Mouse (Mus musculus) left cerebral cortex, adult 18-20 months (tissue): ENCODE measurements at regions not wholly inside any gene's neighbourhood (a gene's known extent, or its start where the extent isn't known, plus 50 kb on each side); places are given as distances from the start of the nearest gene placed in this dataset.

Source experiments
- DNase-seq, 2 experiments: peaks; one replicate each; pipeline ENCODE4 v3.0.0; 2021 to 2022; ENCODE audit warnings: low spot score in 2 of 2, mixed read lengths in 1 of 2

- DNase-seq = peak; percentile 9 to 40
Observed at GRCm38 (mm10) chr10:55767571-55767970, 339.1 kb upstream of the Msl3l2 start.

- no peak for DNase-seq
Observed at GRCm38 (mm10) chr10:55769642-55770041, 337.1 kb upstream of the Msl3l2 start.

GRCm38 (mm10) chr10:55782674-55783469 lies 323.8 kb upstream of the Msl3l2 start:
- DNase-seq = no peak

GRCm38 (mm10) chr10:55813966-55814365 lies 292.8 kb upstream of the Msl3l2 start:
- DNase-seq = no peak

GRCm38 (mm10) chr10:55851361-55851760 lies 255.4 kb upstream of the Msl3l2 start:
- DNase-seq = no peak

GRCm38 (mm10) chr10:55892606-55893005 lies 214.1 kb upstream of the Msl3l2 start:
- no peak for DNase-seq

GRCm38 (mm10) chr10:55929100-55929499 lies 177.6 kb upstream of the Msl3l2 start:
- DNase-seq = no peak

GRCm38 (mm10) chr10:55933993-55934392 lies 172.7 kb upstream of the Msl3l2 start:
- no peak for DNase-seq

GRCm38 (mm10) chr10:55935447-55935846 lies 171.3 kb upstream of the Msl3l2 start:
- DNase-seq = no peak

- no peak for DNase-seq
Observed at GRCm38 (mm10) chr10:55962627-55963203, 144.0 kb upstream of the Msl3l2 start.
